Mouse (Mus musculus) ES-E14 (cell line): Measurements from ENCODE around the gene Adamts2. TPM values are rescaled to one million over a fixed set of nuclear protein-coding genes. Genes with fewer than 3 reads are reported as not detected.

Experiments
- DNase-seq: peaks from one replicate; pipeline ENCODE4 v3.0.0-alpha.2; 2013; ENCODE audit warnings: low read depth, low spot score
- H3K27ac ChIP-seq: 2 replicates; pipeline ENCODE4 v1.5.1; 2012; ENCODE audit warnings: low read depth, mild to moderate bottlenecking, low read length, moderate library complexity, mixed read lengths; ENCODE audit not compliant: poor library complexity, insufficient read depth, severe bottlenecking
- H3K36me3 ChIP-seq: 2 replicates; pipeline ENCODE4 v1.6.1; 2012; ENCODE audit warnings: mild to moderate bottlenecking, low read length, moderate library complexity, mixed read lengths; ENCODE audit not compliant: control insufficient read depth, poor library complexity, insufficient read depth, severe bottlenecking
- H3K4me1 ChIP-seq, 2 experiments: fragments of 150-350 bp in 1 of 2; sonication (generic) in 1 of 2; 2 replicates each; pipeline ENCODE4 v1.6.1; 2012; ENCODE audit warnings: low read length in 2 of 2, mild to moderate bottlenecking in 1 of 2, mixed read lengths in 1 of 2; ENCODE audit not compliant: control insufficient read depth in 2 of 2, insufficient read depth in 2 of 2, poor library complexity in 1 of 2
- H3K4me3 ChIP-seq, 2 experiments: fragments of 150-350 bp in 1 of 2; sonication (generic) in 1 of 2; 2 replicates each; pipeline ENCODE4 v1.5.1; 2012; ENCODE audit warnings: low read length in 2 of 2, low read depth in 1 of 2, mild to moderate bottlenecking in 1 of 2, mixed read lengths in 1 of 2; ENCODE audit not compliant: insufficient read depth in 1 of 2, poor library complexity in 1 of 2, severe bottlenecking in 1 of 2
- H3K9ac ChIP-seq: 2 replicates; pipeline ENCODE4 v1.6.1; 2012; ENCODE audit warnings: low read depth, mild to moderate bottlenecking, low read length, mixed read lengths; ENCODE audit not compliant: poor library complexity, insufficient read depth, severe bottlenecking
- H3K9me3 ChIP-seq: fragments of 150-350 bp; sonication (generic); 2 replicates; pipeline ENCODE4 v1.6.1; 2012; ENCODE audit warnings: low read depth, mild to moderate bottlenecking, low read length; ENCODE audit not compliant: control insufficient read depth, insufficient read depth
- CHD2 ChIP-seq: IDR thresholded peaks from 2 replicates; pipeline ENCODE4 v1.6.1; 2014; ENCODE audit warnings: mild to moderate bottlenecking, low read depth, low read length, inconsistent platforms
- HCFC1 ChIP-seq: IDR thresholded peaks from 2 replicates; pipeline ENCODE4 v1.6.1; 2012; ENCODE audit warnings: low read length, inconsistent platforms, borderline replicate concordance; ENCODE audit not compliant: insufficient read depth
- MAFK ChIP-seq: IDR thresholded peaks from 2 replicates; pipeline ENCODE4 v1.6.1; 2014; ENCODE audit warnings: mild to moderate bottlenecking, low read depth, low read length, inconsistent platforms; ENCODE audit not compliant: insufficient read depth
- ZC3H11A ChIP-seq: IDR thresholded peaks from 2 replicates; pipeline ENCODE4 v1.6.1; 2012; ENCODE audit warnings: low read depth, mild to moderate bottlenecking, inconsistent platforms, low read length, borderline replicate concordance
- ZNF384 ChIP-seq: IDR thresholded peaks from 2 replicates; pipeline ENCODE4 v1.6.1; 2012; ENCODE audit warnings: low read depth, low read length, inconsistent platforms
- in situ Hi-C, 2 experiments: fragments of 600-800 bp; cut with MboI; formaldehyde crosslinking; loops; one replicate each; pipeline ENCODE4 v1.15.1; 2025; ENCODE audit warnings: low sequenced_read_pairs in 2 of 2, inconsistent platforms in 1 of 2; ENCODE audit not compliant: unreplicated experiment in 2 of 2
- total RNA-seq: library from RNA; depleted of rRNA; stranded (reverse); fragments of 300-350 nt; gene quantifications from 2 replicates; pipeline ENCODE4 v1.2.3, GENCODE M21; 2012

Adamts2 gene
- total RNA-seq, 1 experiment, result 1.1 TPM

DNA sequence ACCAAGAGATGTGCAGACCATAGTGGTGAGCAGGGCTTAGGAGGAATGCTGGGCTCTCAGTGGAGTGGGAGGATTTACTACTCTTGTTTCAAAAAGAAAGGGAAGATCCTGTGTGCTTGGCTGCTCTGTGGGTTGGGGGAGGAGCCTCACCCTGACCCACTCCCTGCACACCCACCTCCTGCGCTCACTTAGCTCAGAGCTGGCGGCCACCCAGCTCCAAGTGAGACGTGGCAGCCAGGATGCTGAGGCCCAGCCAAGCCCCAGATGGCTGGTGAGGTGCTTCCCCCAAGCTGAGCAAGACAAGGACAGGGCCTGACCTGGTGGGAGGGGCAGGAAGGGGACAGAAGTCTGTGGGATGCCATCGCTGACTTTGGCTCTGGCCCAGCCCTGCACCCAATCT lies 30.4 kb downstream of the Adamts2 start:
- in situ Hi-C loops, result no loop called here
- no peak overlapping the region for H3K27ac ChIP-seq

DNA sequence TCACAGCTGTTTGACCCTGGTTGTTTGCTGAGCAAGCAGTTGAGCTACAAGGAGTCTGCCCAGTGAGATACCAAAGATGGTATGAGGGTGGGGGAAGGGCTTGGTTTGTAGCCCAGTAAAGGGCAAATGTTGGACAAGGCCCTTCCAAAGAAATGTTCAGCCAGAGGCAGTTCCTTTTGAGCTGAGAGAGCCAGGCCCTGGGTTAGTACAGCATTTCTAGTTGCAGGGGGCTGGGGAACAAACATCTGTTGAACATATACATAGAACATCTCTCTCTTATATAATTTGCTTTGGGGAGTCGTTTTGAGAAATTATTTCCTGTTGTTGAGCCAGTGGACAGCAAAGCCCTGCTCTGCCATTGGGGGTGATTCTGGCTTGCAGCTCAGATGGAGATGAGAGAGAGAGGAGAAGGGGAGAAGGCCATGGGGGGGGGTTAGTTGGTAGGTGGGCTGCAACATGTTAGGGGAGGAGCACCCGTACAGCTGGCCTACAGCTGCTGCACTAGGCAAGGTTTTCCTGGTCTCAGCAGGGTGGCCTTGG lies 33.2 kb downstream of the Adamts2 start:
- Histone ChIP-seq H3K9ac (no peak overlapping the region), H3K9me3 (no peaks in the 10 kb centered on the region), H3K4me1 (no peaks in the 10 kb centered on the region), H3K4me3 (no peak overlapping the region), H3K27ac (no peak overlapping the region), H3K36me3 (no peaks in the 10 kb centered on the region)
- TF ChIP-seq CHD2, result no peak
- TF ChIP-seq ZC3H11A, result no peak
- no peak for TF ChIP-seq MAFK
- TF ChIP-seq ZNF384, result no peak
- TF ChIP-seq HCFC1, result no peak
- in situ Hi-C loops, result no loop called here
- no peak for DNase-seq

More for the DNA sequence above, 30.4 kb downstream of the Adamts2 start:
- Histone ChIP-seq H3K36me3 (no peaks in the 10 kb centered on the region), H3K9ac (no peak overlapping the region), H3K9me3 (no peaks in the 10 kb centered on the region), H3K4me1 (no peaks in the 10 kb centered on the region), H3K4me3 (no peak overlapping the region)
- no peak for TF ChIP-seq ZC3H11A
- TF ChIP-seq ZNF384, result no peak
- no peak for TF ChIP-seq HCFC1
- TF ChIP-seq CHD2, result no peak
- no peak for TF ChIP-seq MAFK
- DNase-seq, result no peak

DNA sequence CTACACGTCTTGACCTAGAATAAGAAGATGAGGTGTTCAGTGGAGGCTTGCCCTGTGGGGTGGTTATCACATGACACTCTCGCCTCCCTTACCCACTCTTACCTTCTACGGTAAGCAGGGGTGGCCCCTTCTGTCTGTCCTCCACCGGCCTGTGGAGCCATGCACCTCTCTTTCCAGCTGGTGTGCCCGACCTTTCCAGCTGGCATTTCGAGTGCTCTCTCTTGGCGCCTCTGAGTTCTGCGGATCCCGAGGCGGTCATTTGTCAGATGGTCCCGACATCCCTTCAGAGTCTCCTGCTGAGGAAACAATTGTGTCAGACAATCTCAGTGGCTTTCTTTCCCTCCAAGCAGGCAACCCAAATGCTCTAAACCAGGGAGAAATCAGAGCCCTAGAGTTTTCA lies 35.1 kb downstream of the Adamts2 start:
- Histone ChIP-seq H3K4me1 (no peaks in the 10 kb centered on the region), H3K9me3 (no peaks in the 10 kb centered on the region), H3K36me3 (no peaks in the 10 kb centered on the region), H3K27ac (no peak overlapping the region), H3K9ac (no peak overlapping the region), H3K4me3 (no peak overlapping the region)
- TF ChIP-seq MAFK (no peak), CHD2 (no peak), ZNF384 (no peak), ZC3H11A (no peak), HCFC1 (no peak)
- no peak for DNase-seq
- in situ Hi-C loops, result no loop called here

DNA sequence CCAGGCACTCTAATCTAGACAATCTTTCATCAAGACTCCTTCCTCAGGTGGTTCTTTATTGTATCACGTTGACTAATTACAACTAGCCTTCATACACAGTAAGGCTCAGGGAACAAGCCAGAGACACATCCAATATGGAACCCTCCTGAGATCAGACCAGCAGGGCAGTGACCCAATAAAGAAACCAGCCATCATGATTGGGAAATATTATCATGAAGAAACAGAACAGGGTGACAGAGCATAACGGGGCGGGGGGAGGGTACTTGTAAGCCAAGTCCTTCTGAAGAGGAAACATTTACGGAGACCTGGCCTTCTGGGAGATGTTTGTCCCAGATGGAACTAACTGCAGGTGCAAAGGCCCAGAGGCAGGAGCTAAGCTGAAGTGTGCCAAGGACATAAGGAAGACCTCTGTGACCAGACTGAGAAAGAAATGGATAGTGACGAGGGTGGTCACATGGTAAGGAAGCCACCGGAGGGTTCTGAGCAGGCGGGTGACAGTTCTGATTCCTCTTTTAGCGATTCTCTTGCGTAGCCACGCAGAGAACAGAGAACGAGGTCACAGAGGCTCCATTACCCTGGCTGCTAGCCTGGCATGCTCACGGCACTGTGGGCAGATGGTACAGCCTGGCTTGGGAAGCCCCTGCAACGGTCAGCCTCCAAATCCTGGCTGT lies 36.4 kb downstream of the Adamts2 start:
- TF ChIP-seq ZNF384, result no peak
- no peak for TF ChIP-seq CHD2
- no peak for TF ChIP-seq MAFK
- TF ChIP-seq ZC3H11A, result no peak
- TF ChIP-seq HCFC1, result no peak
- Histone ChIP-seq H3K36me3 (no peaks in the 10 kb centered on the region), H3K9ac (no peak overlapping the region), H3K4me3 (no peak overlapping the region), H3K9me3 (no peaks in the 10 kb centered on the region), H3K27ac (no peak overlapping the region), H3K4me1 (no peaks in the 10 kb centered on the region)
- no peak for DNase-seq
- in situ Hi-C loops, result no loop called here
